Mouse (Mus musculus): ENCODE measurements at regions not wholly inside any gene's neighbourhood (a gene's known extent, or its start where the extent isn't known, plus 50 kb on each side); places are given as distances from the start of the nearest gene placed in this dataset.

- TF ChIP-seq POLR2A (IDR thresholded peaks at IDR 0.05; ENCODE audit: insufficient read length, low read depth) (no peak), POLR2AphosphoS2 (IDR thresholded peaks at IDR 0.05; ENCODE audit: insufficient read length, low read depth) (no peak), E2F4 (IDR thresholded peaks at IDR 0.05; ENCODE audit: insufficient read depth) (no peak), MAX (IDR thresholded peaks at IDR 0.05; ENCODE audit: low read depth) (no peak), TCF12 (IDR thresholded peaks at IDR 0.05; ENCODE audit: insufficient read depth, poor library complexity, severe bottlenecking) (no peak), USF1 (IDR thresholded peaks at IDR 0.05; ENCODE audit: low read depth) (no peak), MYOG (IDR thresholded peaks at IDR 0.05; ENCODE audit: control insufficient read depth in 1 of 3, insufficient read depth in 1 of 3, insufficient read length in 2 of 3, low read depth in 2 of 3) (no peak), SRF (IDR thresholded peaks at IDR 0.05; ENCODE audit: control insufficient read depth, insufficient read length, low read depth) (no peak)
Observed at GRCm38 (mm10) chr4:55762389-55762788, 230.1 kb upstream of the Klf4 start.

Measured in myocyte (in vitro differentiated cells).